Mouse (Mus musculus): ENCODE data around the gene Sp1. TPM values are rescaled to one million over a fixed set of nuclear protein-coding genes. Genes with fewer than 3 reads are reported as not detected.

The Sp1 gene
- polyA plus RNA-seq, 1 experiment from 2014 or later: 5.0 TPM

GRCm38 (mm10) chr15:102417524-102417923, 11.6 kb downstream of the Sp1 start:
- no peak for ATAC-seq (replicated peaks; ENCODE audit: extremely low read depth, insufficient read depth, low FRiP score)
- Histone ChIP-seq H3K4me1 (ENCODE audit: control insufficient read depth, insufficient read depth, low read length) (0 out of 2 replicates have a peak, but pooled peaks cover 2% of the 10 kb centered on the region), H3K9ac (ENCODE audit: low read length) (no peak overlapping the region), H3K36me3 (ENCODE audit: control insufficient read depth, insufficient read depth) (peaks cover 7% of the 10 kb centered on the region; the same call in 1 of the 2 replicates), H3K27ac (ENCODE audit: low read length) (no peak overlapping the region), H3K4me3 (ENCODE audit: low read length) (no peak overlapping the region), H3K9me3 (replicated peaks; ENCODE audit: control insufficient read depth, low read length) (no peaks in the 10 kb centered on the region), H3K27me3 (ENCODE audit: control insufficient read depth, insufficient read depth, low read length) (no peaks in the 10 kb centered on the region), H3K4me2 (ENCODE audit: low read depth, low read length) (no peak overlapping the region)
- 97% methylated on average over 2 of the region's 2 CpGs for WGBS

- H3K27me3 ChIP-seq (ENCODE audit: control insufficient read depth, insufficient read depth, low read length): no peaks in the 10 kb centered on the region
- no peak overlapping the region for H3K27ac ChIP-seq (ENCODE audit: low read length)
- ATAC-seq (replicated peaks; ENCODE audit: extremely low read depth, insufficient read depth, low FRiP score): no peak
- H3K36me3 ChIP-seq (ENCODE audit: control insufficient read depth, insufficient read depth): peaks cover 10% of the 10 kb centered on the region
- 0 out of 2 replicates have a peak, but pooled peaks cover 2% of the 10 kb centered on the region for H3K4me1 ChIP-seq (ENCODE audit: control insufficient read depth, insufficient read depth, low read length)
- 55% methylated on average over 1 of the region's 1 CpGs for WGBS
- H3K4me2 ChIP-seq (ENCODE audit: low read depth, low read length): no peak overlapping the region
- no peaks in the 10 kb centered on the region for H3K9me3 ChIP-seq (replicated peaks; ENCODE audit: control insufficient read depth, low read length)
- H3K4me3 ChIP-seq (ENCODE audit: low read length): no peak overlapping the region
- no peak overlapping the region for H3K9ac ChIP-seq (ENCODE audit: low read length)
Measured at GRCm38 (mm10) chr15:102420986-102421385, 15.0 kb downstream of the Sp1 start.

GRCm38 (mm10) chr15:102421437-102421836, 15.5 kb downstream of the Sp1 start:
- Histone ChIP-seq H3K4me2 (ENCODE audit: low read depth, low read length) (no peak overlapping the region), H3K36me3 (ENCODE audit: control insufficient read depth, insufficient read depth) (peaks cover 14% of the 10 kb centered on the region), H3K4me3 (ENCODE audit: low read length) (no peak overlapping the region), H3K9me3 (replicated peaks; ENCODE audit: control insufficient read depth, low read length) (no peaks in the 10 kb centered on the region), H3K4me1 (ENCODE audit: control insufficient read depth, insufficient read depth, low read length) (0 out of 2 replicates have a peak, but pooled peaks cover 2% of the 10 kb centered on the region), H3K27me3 (ENCODE audit: control insufficient read depth, insufficient read depth, low read length) (no peaks in the 10 kb centered on the region), H3K9ac (ENCODE audit: low read length) (no peak overlapping the region), H3K27ac (ENCODE audit: low read length) (no peak overlapping the region)
- WGBS: 49% methylated on average over 3 of the region's 3 CpGs
- ATAC-seq (replicated peaks; ENCODE audit: extremely low read depth, insufficient read depth, low FRiP score): no peak

- H3K36me3 ChIP-seq (ENCODE audit: control insufficient read depth, insufficient read depth): peaks cover 20% of the 10 kb centered on the region
- ATAC-seq (replicated peaks; ENCODE audit: extremely low read depth, insufficient read depth, low FRiP score): no peak
Measured at GRCm38 (mm10) chr15:102423602-102424240, 17.8 kb downstream of the Sp1 start.

GRCm38 (mm10) chr15:102424657-102425056, 18.7 kb downstream of the Sp1 start:
- H3K27me3 ChIP-seq (ENCODE audit: control insufficient read depth, insufficient read depth, low read length): no peaks in the 10 kb centered on the region
- H3K4me1 ChIP-seq (ENCODE audit: control insufficient read depth, insufficient read depth, low read length): no peaks in the 10 kb centered on the region
- H3K4me2 ChIP-seq (ENCODE audit: low read depth, low read length): no peak overlapping the region
- H3K36me3 ChIP-seq (ENCODE audit: control insufficient read depth, insufficient read depth): peaks cover 28% of the 10 kb centered on the region
- H3K27ac ChIP-seq (ENCODE audit: low read length): no peak overlapping the region
- no peaks in the 10 kb centered on the region for H3K9me3 ChIP-seq (replicated peaks; ENCODE audit: control insufficient read depth, low read length)
- H3K4me3 ChIP-seq (ENCODE audit: low read length): no peak overlapping the region
- 69% methylated on average over 2 of the region's 2 CpGs for WGBS
- H3K9ac ChIP-seq (ENCODE audit: low read length): no peak overlapping the region
- ATAC-seq (replicated peaks; ENCODE audit: extremely low read depth, insufficient read depth, low FRiP score): no peak

More at GRCm38 (mm10) chr15:102423602-102424240, 17.8 kb downstream of the Sp1 start:
- no peak overlapping the region for H3K27ac ChIP-seq (ENCODE audit: low read length)
- H3K4me2 ChIP-seq (ENCODE audit: low read depth, low read length): no peak overlapping the region
- H3K4me3 ChIP-seq (ENCODE audit: low read length): no peak overlapping the region
- H3K9me3 ChIP-seq (replicated peaks; ENCODE audit: control insufficient read depth, low read length): no peaks in the 10 kb centered on the region
- H3K27me3 ChIP-seq (ENCODE audit: control insufficient read depth, insufficient read depth, low read length): no peaks in the 10 kb centered on the region
- WGBS: 94% methylated on average over 2 of the region's 2 CpGs
- no peaks in the 10 kb centered on the region for H3K4me1 ChIP-seq (ENCODE audit: control insufficient read depth, insufficient read depth, low read length)
- H3K9ac ChIP-seq (ENCODE audit: low read length): no peak overlapping the region

GRCm38 (mm10) chr15:102426963-102427362, 21.0 kb downstream of the Sp1 start:
- WGBS: 100% methylated on average over 1 of the region's 1 CpGs
- Histone ChIP-seq H3K9ac (ENCODE audit: low read length) (no peak overlapping the region), H3K4me3 (ENCODE audit: low read length) (no peak overlapping the region), H3K9me3 (replicated peaks; ENCODE audit: control insufficient read depth, low read length) (no peaks in the 10 kb centered on the region), H3K4me2 (ENCODE audit: low read depth, low read length) (no peak overlapping the region), H3K27ac (ENCODE audit: low read length) (no peak overlapping the region), H3K27me3 (ENCODE audit: control insufficient read depth, insufficient read depth, low read length) (no peaks in the 10 kb centered on the region), H3K36me3 (ENCODE audit: control insufficient read depth, insufficient read depth) (peaks cover 41% of the 10 kb centered on the region), H3K4me1 (ENCODE audit: control insufficient read depth, insufficient read depth, low read length) (no peaks in the 10 kb centered on the region)
- no peak for ATAC-seq (replicated peaks; ENCODE audit: extremely low read depth, insufficient read depth, low FRiP score)

- Histone ChIP-seq H3K4me1 (ENCODE audit: control insufficient read depth, insufficient read depth, low read length) (no peaks in the 10 kb centered on the region), H3K27ac (ENCODE audit: low read length) (no peak overlapping the region), H3K4me3 (ENCODE audit: low read length) (no peak overlapping the region), H3K36me3 (ENCODE audit: control insufficient read depth, insufficient read depth) (peaks cover 34% of the 10 kb centered on the region), H3K4me2 (ENCODE audit: low read depth, low read length) (no peak overlapping the region), H3K9me3 (replicated peaks; ENCODE audit: control insufficient read depth, low read length) (no peaks in the 10 kb centered on the region), H3K27me3 (ENCODE audit: control insufficient read depth, insufficient read depth, low read length) (no peaks in the 10 kb centered on the region), H3K9ac (ENCODE audit: low read length) (no peak overlapping the region)
- ATAC-seq (replicated peaks; ENCODE audit: extremely low read depth, insufficient read depth, low FRiP score): no peak
- WGBS: 62% methylated on average over 1 of the region's 1 CpGs
Measured at GRCm38 (mm10) chr15:102432046-102432445, 26.1 kb downstream of the Sp1 start.

GRCm38 (mm10) chr15:102433173-102433572, 27.2 kb downstream of the Sp1 start:
- Histone ChIP-seq H3K27me3 (ENCODE audit: control insufficient read depth, insufficient read depth, low read length) (no peaks in the 10 kb centered on the region), H3K4me3 (ENCODE audit: low read length) (no peak overlapping the region), H3K36me3 (ENCODE audit: control insufficient read depth, insufficient read depth) (peaks cover 33% of the 10 kb centered on the region), H3K27ac (ENCODE audit: low read length) (no peak overlapping the region), H3K4me1 (ENCODE audit: control insufficient read depth, insufficient read depth, low read length) (no peaks in the 10 kb centered on the region), H3K9ac (ENCODE audit: low read length) (no peak overlapping the region), H3K9me3 (replicated peaks; ENCODE audit: control insufficient read depth, low read length) (no peaks in the 10 kb centered on the region), H3K4me2 (ENCODE audit: low read depth, low read length) (no peak overlapping the region)
- ATAC-seq (replicated peaks; ENCODE audit: extremely low read depth, insufficient read depth, low FRiP score): no peak
- WGBS: 90% methylated on average over 4 of the region's 4 CpGs

- H3K4me2 ChIP-seq (ENCODE audit: low read depth, low read length): no peak overlapping the region
- H3K9me3 ChIP-seq (replicated peaks; ENCODE audit: control insufficient read depth, low read length): no peaks in the 10 kb centered on the region
- 54% methylated on average over 2 of the region's 2 CpGs for WGBS
- ATAC-seq (replicated peaks; ENCODE audit: extremely low read depth, insufficient read depth, low FRiP score): peak; percentile 45; the same call in 1 of the 2 replicates
- H3K9ac ChIP-seq (ENCODE audit: low read length): no peak overlapping the region
- peaks cover 3% of the 10 kb centered on the region; the same call in 1 of the 2 replicates for H3K4me1 ChIP-seq (ENCODE audit: control insufficient read depth, insufficient read depth, low read length)
- no peak overlapping the region for H3K4me3 ChIP-seq (ENCODE audit: low read length)
- no peak overlapping the region for H3K27ac ChIP-seq (ENCODE audit: low read length)
- no peaks in the 10 kb centered on the region for H3K36me3 ChIP-seq (ENCODE audit: control insufficient read depth, insufficient read depth)
- no peaks in the 10 kb centered on the region for H3K27me3 ChIP-seq (ENCODE audit: control insufficient read depth, insufficient read depth, low read length)
Measured at GRCm38 (mm10) chr15:102442490-102442889, 36.5 kb downstream of the Sp1 start.

Measured in heart, embryonic 16.5 days (tissue).